Mouse (Mus musculus) hindbrain, embryonic 15.5 days (tissue): ENCODE results near the gene Gm20388. TPM values are rescaled to one million over a fixed set of nuclear protein-coding genes. Genes with fewer than 3 reads are reported as not detected.

Source experiments
- ATAC-seq: fragments of 200-750 bp; cut with Nextera tagmentation; 2 replicates; pipeline ENCODE4 v1.8.0; 2017; ENCODE audit warnings: low read depth, moderate number of reproducible peaks, moderate TSS enrichment; ENCODE audit not compliant: low FRiP score
- H3K27ac ChIP-seq: fragments of 300-500 bp; sonication (generic); replicated peaks from 2 replicates; pipeline ENCODE4 v1.5.1; 2015; ENCODE audit warnings: mild to moderate bottlenecking, inconsistent platforms
- H3K27me3 ChIP-seq: fragments of 300-500 bp; sonication (generic); 2 replicates; pipeline ENCODE4 v1.6.1; 2015; ENCODE audit warnings: control low read depth, inconsistent platforms
- H3K36me3 ChIP-seq: fragments of 300-500 bp; sonication (generic); 2 replicates; pipeline ENCODE4 v1.6.1; 2015; ENCODE audit warnings: control low read depth, inconsistent platforms
- H3K4me1 ChIP-seq: fragments of 300-500 bp; sonication (generic); replicated peaks from 2 replicates; pipeline ENCODE4 v1.6.1; 2015; ENCODE audit warnings: control low read depth, inconsistent platforms
- H3K4me2 ChIP-seq: fragments of 300-500 bp; sonication (generic); 2 replicates; pipeline ENCODE4 v1.6.1; 2015; ENCODE audit warnings: moderate library complexity, mild to moderate bottlenecking, inconsistent platforms
- H3K4me3 ChIP-seq: fragments of 300-500 bp; sonication (generic); 2 replicates; pipeline ENCODE4 v1.5.1; 2015; ENCODE audit warnings: mild to moderate bottlenecking, inconsistent platforms
- H3K9ac ChIP-seq: fragments of 300-500 bp; sonication (generic); 2 replicates; pipeline ENCODE4 v1.6.1; 2015; ENCODE audit warnings: inconsistent platforms
- H3K9me3 ChIP-seq: fragments of 300-500 bp; sonication (generic); 2 replicates; pipeline ENCODE4 v1.6.1; 2016; ENCODE audit warnings: control low read depth, inconsistent platforms
- WGBS: fragments of 180-500 bp; shearing (Covaris S2); methylation state at CpG from one replicate; pipeline ENCODE4 v1.1.7; 2015; 5-methylcytosine and 5-hydroxymethylcytosine counted together
- polyA plus RNA-seq: library from polyadenylated mRNA; unstranded; fragments of >200 nt; fragmentation: Nextera tagmentation; extraction: Ambion mirVana; gene quantifications from 2 replicates; pipeline ENCODE4 v1.2.1, GENCODE M21; 2015

Gene Gm20388
- polyA plus RNA-seq, 1 experiment from 2014 or later: 5.4 TPM

- H3K4me3 ChIP-seq: no peak overlapping the region
- no peaks in the 10 kb centered on the region for H3K4me1 ChIP-seq
- no peak overlapping the region for H3K27ac ChIP-seq
- H3K9ac ChIP-seq: no peak overlapping the region
- H3K27me3 ChIP-seq: no peaks in the 10 kb centered on the region
- H3K9me3 ChIP-seq: no peaks in the 10 kb centered on the region
- ATAC-seq: no peak
- peaks cover 17% of the 10 kb centered on the region for H3K36me3 ChIP-seq
- 94% methylated on average over 7 of the region's 7 CpGs for WGBS
- no peak overlapping the region for H3K4me2 ChIP-seq
Measured at GRCm38 (mm10) chr8:121560432-121561100, 1649.9 kb downstream of the Gm20388 start.

GRCm38 (mm10) chr8:121561636-121562345, 1651.2 kb downstream of the Gm20388 start:
- WGBS: 85% methylated on average over 16 of the region's 16 CpGs
- Histone ChIP-seq H3K36me3 (peaks cover 17% of the 10 kb centered on the region), H3K27me3 (no peaks in the 10 kb centered on the region), H3K9ac (no peak overlapping the region), H3K9me3 (no peaks in the 10 kb centered on the region), H3K27ac (no peak overlapping the region), H3K4me3 (no peak overlapping the region), H3K4me2 (no peak overlapping the region), H3K4me1 (no peaks in the 10 kb centered on the region)
- ATAC-seq: no peak

GRCm38 (mm10) chr8:121562941-121563351, 1652.3 kb downstream of the Gm20388 start:
- no peaks in the 10 kb centered on the region for H3K9me3 ChIP-seq
- H3K4me2 ChIP-seq: no peak overlapping the region
- ATAC-seq: no peak
- no peaks in the 10 kb centered on the region for H3K4me1 ChIP-seq
- WGBS: 78% methylated on average over 9 of the region's 9 CpGs
- H3K4me3 ChIP-seq: no peak overlapping the region
- no peak overlapping the region for H3K9ac ChIP-seq
- H3K36me3 ChIP-seq: peaks cover 17% of the 10 kb centered on the region
- H3K27me3 ChIP-seq: no peaks in the 10 kb centered on the region
- no peak overlapping the region for H3K27ac ChIP-seq

- Histone ChIP-seq H3K27ac (no peak overlapping the region), H3K4me2 (no peak overlapping the region), H3K4me3 (no peak overlapping the region), H3K4me1 (no peaks in the 10 kb centered on the region), H3K9me3 (no peaks in the 10 kb centered on the region), H3K9ac (no peak overlapping the region), H3K36me3 (peaks cover 12% of the 10 kb centered on the region), H3K27me3 (no peaks in the 10 kb centered on the region)
- no peak for ATAC-seq
- WGBS: 63% methylated on average over 6 of the region's 6 CpGs
Measured at GRCm38 (mm10) chr8:121563701-121564100, 1653.1 kb downstream of the Gm20388 start.

GRCm38 (mm10) chr8:121568321-121568720, 1657.7 kb downstream of the Gm20388 start:
- Histone ChIP-seq H3K4me1 (no peaks in the 10 kb centered on the region), H3K36me3 (no peaks in the 10 kb centered on the region), H3K27ac (no peak overlapping the region), H3K9ac (no peak overlapping the region), H3K4me3 (no peak overlapping the region), H3K4me2 (no peak overlapping the region), H3K9me3 (no peaks in the 10 kb centered on the region), H3K27me3 (no peaks in the 10 kb centered on the region)
- WGBS: 68% methylated on average over 6 of the region's 6 CpGs
- ATAC-seq: no peak

- H3K27me3 ChIP-seq: no peaks in the 10 kb centered on the region
- no peak overlapping the region for H3K4me2 ChIP-seq
- H3K36me3 ChIP-seq: no peaks in the 10 kb centered on the region
- 87% methylated on average over 21 of the region's 21 CpGs for WGBS
- no peak overlapping the region for H3K9ac ChIP-seq
- H3K4me1 ChIP-seq: peaks cover 9% of the 10 kb centered on the region
- no peak overlapping the region for H3K27ac ChIP-seq
- H3K4me3 ChIP-seq: no peak overlapping the region
- ATAC-seq: no peak
- H3K9me3 ChIP-seq: no peaks in the 10 kb centered on the region
Measured at GRCm38 (mm10) chr8:121570335-121570734, 1659.7 kb downstream of the Gm20388 start.

GRCm38 (mm10) chr8:121570801-121571200, 1660.2 kb downstream of the Gm20388 start:
- no peak overlapping the region for H3K9ac ChIP-seq

GRCm38 (mm10) chr8:121572121-121572520, 1661.5 kb downstream of the Gm20388 start:
- Histone ChIP-seq H3K27me3 (no peaks in the 10 kb centered on the region), H3K4me1 (peaks cover 26% of the 10 kb centered on the region), H3K9me3 (no peaks in the 10 kb centered on the region), H3K27ac (no peak overlapping the region), H3K9ac (no peak overlapping the region), H3K36me3 (no peaks in the 10 kb centered on the region), H3K4me2 (no peak overlapping the region), H3K4me3 (no peak overlapping the region)
- WGBS: 78% methylated on average over 7 of the region's 7 CpGs
- ATAC-seq: no peak

More at GRCm38 (mm10) chr8:121570801-121571200, 1660.2 kb downstream of the Gm20388 start:
- WGBS: 84% methylated on average over 17 of the region's 17 CpGs
- H3K9me3 ChIP-seq: no peaks in the 10 kb centered on the region
- no peaks in the 10 kb centered on the region for H3K27me3 ChIP-seq
- no peak for ATAC-seq
- H3K4me2 ChIP-seq: no peak overlapping the region
- H3K36me3 ChIP-seq: no peaks in the 10 kb centered on the region
- peaks cover 13% of the 10 kb centered on the region for H3K4me1 ChIP-seq
- H3K4me3 ChIP-seq: no peak overlapping the region
- no peak overlapping the region for H3K27ac ChIP-seq

GRCm38 (mm10) chr8:121573275-121573674, 1662.6 kb downstream of the Gm20388 start:
- Histone ChIP-seq H3K27me3 (no peaks in the 10 kb centered on the region), H3K4me3 (no peak overlapping the region), H3K36me3 (no peaks in the 10 kb centered on the region), H3K4me1 (peaks cover 33% of the 10 kb centered on the region), H3K27ac (no peak overlapping the region), H3K9ac (no peak overlapping the region), H3K9me3 (no peaks in the 10 kb centered on the region), H3K4me2 (no peak overlapping the region)
- 49% methylated on average over 3 of the region's 3 CpGs for WGBS
- no peak for ATAC-seq

- Histone ChIP-seq H3K9me3 (no peaks in the 10 kb centered on the region), H3K36me3 (no peaks in the 10 kb centered on the region), H3K4me3 (no peak overlapping the region), H3K27ac (no peak overlapping the region), H3K9ac (no peak overlapping the region), H3K27me3 (no peaks in the 10 kb centered on the region), H3K4me2 (no peak overlapping the region), H3K4me1 (peaks cover 37% of the 10 kb centered on the region)
- no peak for ATAC-seq
- WGBS: 72% methylated on average over 3 of the region's 3 CpGs
Measured at GRCm38 (mm10) chr8:121575661-121576060, 1665.0 kb downstream of the Gm20388 start.

- peak overlapping the region; percentile 91 for H3K4me2 ChIP-seq
- H3K27ac ChIP-seq: peak overlapping the region; percentile 79
- no peaks in the 10 kb centered on the region for H3K9me3 ChIP-seq
- peak overlapping the region; percentile 88 for H3K9ac ChIP-seq
- H3K27me3 ChIP-seq: no peaks in the 10 kb centered on the region
- H3K4me1 ChIP-seq: peaks cover 37% of the 10 kb centered on the region
- peak; percentile 67 for ATAC-seq
- H3K4me3 ChIP-seq: peak overlapping the region; percentile 95
- H3K36me3 ChIP-seq: no peaks in the 10 kb centered on the region
- WGBS: 1% methylated on average over 43 of the region's 44 CpGs
Measured at GRCm38 (mm10) chr8:121577751-121578675, 1667.4 kb downstream of the Gm20388 start.
